Mouse (Mus musculus) left cerebral cortex, postnatal 4 days (tissue): ENCODE results near the gene Cabcoco1. TPM values are rescaled to one million over a fixed set of nuclear protein-coding genes. Genes with fewer than 3 reads are reported as not detected.

Source experiments
- DNase-seq: peaks from one replicate; pipeline ENCODE4 v3.0.0-alpha.2; 2022
- intact Hi-C: fragments of 180-260 bp; cut with DNase I; formaldehyde crosslinking; loops from one replicate; pipeline ENCODE4 v1.15.1; 2025
- total RNA-seq, 2 experiments: library from RNA; stranded (reverse); gene quantifications; 2 replicates each; pipeline ENCODE4 v1.2.3; 2021

Cabcoco1 gene
- total RNA-seq, 2 experiments from 2014 or later = 0.80 to 1.7 TPM

- intact Hi-C loops = no loop called here
- no peak for DNase-seq
Measured at GRCm38 (mm10) chr10:68441931-68442662, 99.6 kb downstream of the Cabcoco1 start.

GRCm38 (mm10) chr10:68440515-68440914, 101.2 kb downstream of the Cabcoco1 start:
- intact Hi-C loops = no loop called here

GRCm38 (mm10) chr10:68435754-68436153, 105.9 kb downstream of the Cabcoco1 start:
- intact Hi-C loops = no loop called here
- no peak for DNase-seq

More at GRCm38 (mm10) chr10:68440515-68440914, 101.2 kb downstream of the Cabcoco1 start:
- no peak for DNase-seq

GRCm38 (mm10) chr10:68435001-68435560, 106.6 kb downstream of the Cabcoco1 start:
- DNase-seq = no peak
- intact Hi-C loops = no loop called here

- intact Hi-C loops = no loop called here
- peak; percentile 3 for DNase-seq
Measured at GRCm38 (mm10) chr10:68434045-68434639, 107.6 kb downstream of the Cabcoco1 start.

GRCm38 (mm10) chr10:68431346-68431745, 110.3 kb downstream of the Cabcoco1 start:
- no peak for DNase-seq
- intact Hi-C loops = no loop called here

- DNase-seq = no peak
- intact Hi-C loops = no loop called here
Measured at GRCm38 (mm10) chr10:68430929-68431328, 110.8 kb downstream of the Cabcoco1 start.

GRCm38 (mm10) chr10:68420393-68420920, 121.2 kb downstream of the Cabcoco1 start:
- peak; percentile 10 for DNase-seq
- intact Hi-C loops = no loop called here

GRCm38 (mm10) chr10:68419893-68420292, 121.8 kb downstream of the Cabcoco1 start:
- no peak for DNase-seq
- intact Hi-C loops = no loop called here

GRCm38 (mm10) chr10:68417074-68417790, 124.5 kb downstream of the Cabcoco1 start:
- no peak for DNase-seq
- intact Hi-C loops = no loop called here

- intact Hi-C loops = no loop called here
- DNase-seq = no peak
Measured at GRCm38 (mm10) chr10:68405936-68406335, 135.8 kb downstream of the Cabcoco1 start.

GRCm38 (mm10) chr10:68396786-68397185, 144.9 kb downstream of the Cabcoco1 start:
- DNase-seq = no peak
- intact Hi-C loops = no loop called here

GRCm38 (mm10) chr10:68396083-68396482, 145.6 kb downstream of the Cabcoco1 start:
- intact Hi-C loops = no loop called here
- DNase-seq = no peak

GRCm38 (mm10) chr10:68391640-68392039, 150.1 kb downstream of the Cabcoco1 start:
- no peak for DNase-seq
- intact Hi-C loops = no loop called here

- intact Hi-C loops = no loop called here
- DNase-seq = no peak
Measured at GRCm38 (mm10) chr10:68388802-68389201, 152.9 kb downstream of the Cabcoco1 start.

GRCm38 (mm10) chr10:68388138-68388537, 153.6 kb downstream of the Cabcoco1 start:
- DNase-seq = no peak
- intact Hi-C loops = no loop called here

Other genes with a start within 250 kb of the Cabcoco1 start
- 1 to 10 TPM in 1 of 2 experiments, under 1 TPM in 1; 0.76 to 1.2 TPM for gene Tmem26, start 181.8 kb upstream of the Cabcoco1 start, total RNA-seq